In the genomic region with DNA sequence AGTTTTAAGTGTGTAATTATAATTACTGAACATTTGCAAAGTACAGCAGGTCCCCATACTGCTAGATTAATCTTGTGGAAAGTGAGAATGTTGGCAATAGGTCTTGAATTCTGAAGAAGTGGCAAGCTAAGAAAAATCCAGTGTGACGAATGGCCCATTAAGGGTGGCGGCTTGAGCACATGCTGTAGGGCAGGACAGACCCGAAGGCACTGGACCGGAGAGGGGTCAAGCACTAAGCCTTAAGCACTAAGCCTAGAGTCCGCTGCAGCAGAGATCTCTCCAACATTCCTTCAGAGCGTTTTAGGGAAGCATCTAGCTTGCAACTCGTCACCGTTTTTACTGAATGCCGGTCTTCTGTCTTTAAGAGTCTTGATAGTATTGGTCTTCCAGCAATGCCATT, we compare ENCODE assay signal across 20 mouse cellular contexts.
A peak's percentile ranks its signal among the peaks of the same experiment; 100 is the strongest.
DNase-seq lines count a peak whose midpoint lies in the region; ATAC-seq and TF ChIP-seq lines count a peak whose summit lies in the region.
"Had no signal": no experiment of that assay in that cellular context is flagged by ENCODE, and none has a peak within 500 bp of the region (broad histone marks: within the 10 kb centered on the region; RNA-seq: fewer than 3 reads in every experiment).

No protein-coding gene starts in this region.

- intact Hi-C loops in left cerebral cortex, adult 2 months (cut with DNase I), result loop anchor here (1.0 to 5.0 kb wide), 5 partner anchors 45 to 420 kb away; no protein-coding TSS in a partner anchor

- WGBS in kidney, embryonic 16.5 days, result 58% methylated on average over 9 of the region's 9 CpGs
- whole genome bisulfite sequencing in kidney, postnatal 0 days, result 51% methylated on average over 9 of the region's 9 CpGs
- 80% methylated on average over 9 of the region's 9 CpGs for WGBS in heart, embryonic 11.5 days (ENCODE audit: insufficient replicate concordance)

- no peak overlapping the region for H3K9ac ChIP-seq in kidney, embryonic 16.5 days (replicated peaks; ENCODE audit: low read length)
- H3K9ac ChIP-seq in kidney, postnatal 0 days (ENCODE audit: low read depth, low read length), result no peak overlapping the region
- no peak overlapping the region for H3K9ac ChIP-seq in heart, embryonic 11.5 days (ENCODE audit: low read depth, low read length)
- H3K9ac ChIP-seq: embryonic facial prominence, embryonic 12.5 days; heart, embryonic 13.5 days; hindbrain, embryonic 15.5 days had no signal

- no peak for ATAC-seq in kidney, embryonic 16.5 days (ENCODE audit: low FRiP score, low TSS enrichment)
- ATAC-seq in kidney, postnatal 0 days (replicated peaks; ENCODE audit: low FRiP score, low read depth), result 0 out of 2 replicates have a peak, but pooled peaks have one; percentile 54
- ATAC-seq in heart, embryonic 11.5 days (replicated peaks; ENCODE audit: insufficient number of reproducible peaks, low FRiP score, low TSS enrichment), result no peak
- ATAC-seq: CD4-positive, CD25-positive, alpha-beta regulatory T cell, adult 4 months; forebrain, embryonic 16.5 days had no signal

- no peak for TF ChIP-seq CTCF in left cerebral cortex, adult 2 months (IDR thresholded peaks at IDR 0.05)
- TF ChIP-seq CTCF in kidney, postnatal 0 days (IDR thresholded peaks at IDR 0.05; ENCODE audit: low read depth), result no peak

- H3K4me1 ChIP-seq in kidney, embryonic 16.5 days (ENCODE audit: insufficient read depth, low read length), result 0 out of 2 replicates have a peak, but pooled peaks cover 3% of the 10 kb centered on the region
- no peaks in the 10 kb centered on the region for H3K4me1 ChIP-seq in kidney, postnatal 0 days (replicated peaks; ENCODE audit: insufficient read depth, low read length)
- no peaks in the 10 kb centered on the region for H3K4me1 ChIP-seq in heart, embryonic 11.5 days (ENCODE audit: control insufficient read depth, insufficient read depth, low read length)
- H3K4me1 ChIP-seq: embryonic facial prominence, embryonic 12.5 days; hindbrain, embryonic 15.5 days had no signal

- no peak overlapping the region for H3K4me3 ChIP-seq in kidney, embryonic 16.5 days (ENCODE audit: low read length)
- H3K4me3 ChIP-seq in left cerebral cortex, adult 2 months, result no peak overlapping the region
- H3K4me3 ChIP-seq in kidney, postnatal 0 days (replicated peaks; ENCODE audit: low read depth, low read length), result no peak overlapping the region
- no peak overlapping the region for H3K4me3 ChIP-seq in heart, embryonic 11.5 days (ENCODE audit: low read depth, low read length)
- H3K4me3 ChIP-seq: embryonic facial prominence, embryonic 12.5 days; heart, embryonic 13.5 days; hindbrain, embryonic 15.5 days had no signal

- H3K27me3 ChIP-seq in kidney, embryonic 16.5 days (ENCODE audit: insufficient read depth, low read length), result no peaks in the 10 kb centered on the region
- H3K27me3 ChIP-seq in kidney, postnatal 0 days (ENCODE audit: insufficient read depth, low read length), result no peaks in the 10 kb centered on the region
- H3K27me3 ChIP-seq in heart, embryonic 11.5 days (ENCODE audit: control insufficient read depth, insufficient read depth, low read length), result no peaks in the 10 kb centered on the region
- H3K27me3 ChIP-seq: embryonic facial prominence, embryonic 12.5 days; heart, embryonic 13.5 days; hindbrain, embryonic 15.5 days had no signal

- DNase-seq in kidney, adult 11 months, result peak; percentile 43
- no peak for DNase-seq in left cerebral cortex, adult 2 months (ENCODE audit: extremely low spot score in 1 of 2, low spot score in 2 of 2)
- no peak for DNase-seq in left cerebral cortex, adult 9 months (ENCODE audit: low spot score in 2 of 2)
- DNase-seq in kidney, postnatal 0 days (ENCODE audit: low spot score), result no peak
- peak; percentile 62 to 70 for DNase-seq in kidney, postnatal 36 days
- DNase-seq in layer of hippocampus, adult 8-10 months (ENCODE audit: low spot score in 2 of 2), result no peak
- DNase-seq: adrenal gland, adult 8-10 months; adrenal gland, postnatal 36 days; B cell, adult 2 months; cerebellum, adult 8-10 months; cerebellum, postnatal 14 days; gastrocnemius, postnatal 14 days; heart, postnatal 36 days had no signal

- no peak overlapping the region for H3K27ac ChIP-seq in kidney, embryonic 16.5 days (ENCODE audit: low read length)
- peak overlapping the region; percentile 28; the same call in 1 of the 2 replicates for H3K27ac ChIP-seq in left cerebral cortex, adult 2 months
- no peak overlapping the region for H3K27ac ChIP-seq in kidney, postnatal 0 days
- H3K27ac ChIP-seq in heart, embryonic 11.5 days (ENCODE audit: low read depth, low read length), result no peak overlapping the region
- H3K27ac ChIP-seq: embryonic facial prominence, embryonic 12.5 days; heart, embryonic 13.5 days; hindbrain, embryonic 15.5 days had no signal

- no peaks in the 10 kb centered on the region; the same call in 1 of the 2 replicates for H3K9me3 ChIP-seq in kidney, embryonic 16.5 days (ENCODE audit: low read length)
- H3K9me3 ChIP-seq in kidney, postnatal 0 days (replicated peaks; ENCODE audit: low read length), result no peaks in the 10 kb centered on the region
- no peaks in the 10 kb centered on the region for H3K9me3 ChIP-seq in heart, embryonic 11.5 days (replicated peaks; ENCODE audit: control insufficient read depth, low read length)
- H3K9me3 ChIP-seq: hindbrain, embryonic 15.5 days had no signal

- no peaks in the 10 kb centered on the region for H3K36me3 ChIP-seq in kidney, embryonic 16.5 days (ENCODE audit: insufficient read depth, low read length)
- no peaks in the 10 kb centered on the region for H3K36me3 ChIP-seq in kidney, postnatal 0 days (ENCODE audit: insufficient read depth, low read length)
- no peaks in the 10 kb centered on the region for H3K36me3 ChIP-seq in heart, embryonic 11.5 days (ENCODE audit: control insufficient read depth, insufficient read depth, low read length)
- H3K36me3 ChIP-seq: embryonic facial prominence, embryonic 12.5 days; heart, embryonic 13.5 days; hindbrain, embryonic 15.5 days had no signal

- H3K4me2 ChIP-seq in kidney, embryonic 16.5 days (replicated peaks; ENCODE audit: low read depth, low read length), result no peak overlapping the region
- H3K4me2 ChIP-seq in kidney, postnatal 0 days (ENCODE audit: low read length), result no peak overlapping the region
- no peak overlapping the region for H3K4me2 ChIP-seq in heart, embryonic 11.5 days
- H3K4me2 ChIP-seq: embryonic facial prominence, embryonic 12.5 days; hindbrain, embryonic 15.5 days had no signal

Comparison
In these comparisons a context has a peak if more than half of its experiments do, and no peak if none do; other contexts are left out.
1. DNase-seq: peak in kidney, adult 11 months (single experiment) and kidney, postnatal 36 days (2 of 2); none in left cerebral cortex, adult 2 months (0 of 2), left cerebral cortex, adult 9 months (0 of 2), kidney, postnatal 0 days (single experiment) and layer of hippocampus, adult 8-10 months (0 of 2).